Mouse (Mus musculus) midbrain, embryonic 10.5 days (tissue): ENCODE results near the gene Csdc2. TPM values are rescaled to one million over a fixed set of nuclear protein-coding genes. Genes with fewer than 3 reads are reported as not detected.

Source experiments
- DNase-seq: peaks from one replicate; pipeline ENCODE4 v3.0.0-alpha.2; 2017; ENCODE audit warnings: low spot score
- H3K27ac ChIP-seq: fragments of 300-500 bp; sonication (generic); replicated peaks from 2 replicates; pipeline ENCODE4 v1.5.1; 2016; ENCODE audit warnings: mild to moderate bottlenecking
- H3K27me3 ChIP-seq: fragments of 300-500 bp; sonication (generic); 2 replicates; pipeline ENCODE4 v1.6.1; 2016; ENCODE audit warnings: low read depth, mild to moderate bottlenecking; ENCODE audit not compliant: poor library complexity, severe bottlenecking
- H3K36me3 ChIP-seq: fragments of 300-500 bp; sonication (generic); 2 replicates; pipeline ENCODE4 v1.6.1; 2016; ENCODE audit warnings: mild to moderate bottlenecking, moderate library complexity
- H3K4me1 ChIP-seq: fragments of 300-500 bp; sonication (generic); 2 replicates; pipeline ENCODE4 v1.6.1; 2016
- H3K4me3 ChIP-seq: fragments of 300-500 bp; sonication (generic); 2 replicates; pipeline ENCODE4 v1.5.1; 2016; ENCODE audit warnings: mild to moderate bottlenecking, moderate library complexity
- H3K9me3 ChIP-seq: fragments of 300-500 bp; sonication (generic); replicated peaks from 2 replicates; pipeline ENCODE4 v1.6.1; 2016; ENCODE audit warnings: mild to moderate bottlenecking
- WGBS: fragments of 180-500 bp; shearing (Covaris S2); methylation state at CpG from one replicate; pipeline ENCODE4 v1.1.7; 2016; 5-methylcytosine and 5-hydroxymethylcytosine counted together
- polyA plus RNA-seq: library from polyadenylated mRNA; unstranded; fragments of >200 nt; fragmentation: Nextera tagmentation; extraction: Ambion mirVana; gene quantifications from 2 replicates; pipeline ENCODE4 v1.2.1, GENCODE M21; 2016

Csdc2 gene
- polyA plus RNA-seq, 1 experiment from 2014 or later, result 13.8 TPM

- Histone ChIP-seq H3K4me1 (peaks cover 31% of the 10 kb centered on the region), H3K27me3 (peaks cover 13% of the 10 kb centered on the region), H3K27ac (peak overlapping the region; percentile 47), H3K4me3 (no peak overlapping the region), H3K9me3 (no peaks in the 10 kb centered on the region), H3K36me3 (no peaks in the 10 kb centered on the region)
- DNase-seq, result no peak
- WGBS, result 54% methylated on average over 12 of the region's 12 CpGs
Observed at GRCm38 (mm10) chr15:81932951-81933470, 3.5 kb upstream of the Csdc2 start.

- WGBS, result 92% methylated on average over 1 of the region's 1 CpGs
- H3K4me3 ChIP-seq, result no peak overlapping the region
- H3K27ac ChIP-seq, result no peak overlapping the region
- peaks cover 17% of the 10 kb centered on the region for H3K27me3 ChIP-seq
- no peaks in the 10 kb centered on the region for H3K9me3 ChIP-seq
- DNase-seq, result no peak
- peaks cover 38% of the 10 kb centered on the region for H3K4me1 ChIP-seq
- H3K36me3 ChIP-seq, result no peaks in the 10 kb centered on the region
Observed at GRCm38 (mm10) chr15:81933986-81934385, 2.6 kb upstream of the Csdc2 start.

GRCm38 (mm10) chr15:81935869-81936637, 506 bp upstream of the Csdc2 start:
- H3K36me3 ChIP-seq, result no peaks in the 10 kb centered on the region

GRCm38 (mm10) chr15:81937098-81937972, 776 bp downstream of the Csdc2 start:
- Histone ChIP-seq H3K4me1 (peaks cover 43% of the 10 kb centered on the region), H3K9me3 (no peaks in the 10 kb centered on the region), H3K4me3 (peak overlapping the region; percentile 59), H3K27ac (peak overlapping the region; percentile 76), H3K27me3 (peaks cover 17% of the 10 kb centered on the region), H3K36me3 (no peaks in the 10 kb centered on the region)
- no peak for DNase-seq
- whole genome bisulfite sequencing, result 17% methylated on average over 19 of the region's 19 CpGs

More at GRCm38 (mm10) chr15:81935869-81936637, 506 bp upstream of the Csdc2 start:
- no peaks in the 10 kb centered on the region for H3K9me3 ChIP-seq
- H3K4me3 ChIP-seq, result peak overlapping the region; percentile 59
- DNase-seq, result no peak
- peak overlapping the region; percentile 76 for H3K27ac ChIP-seq
- H3K4me1 ChIP-seq, result peaks cover 38% of the 10 kb centered on the region
- 56% methylated on average over 7 of the region's 7 CpGs for WGBS
- H3K27me3 ChIP-seq, result peaks cover 17% of the 10 kb centered on the region

- DNase-seq, result peak; percentile 55
- Histone ChIP-seq H3K27ac (peak overlapping the region; percentile 76; the same call in 1 of the 2 replicates), H3K36me3 (no peaks in the 10 kb centered on the region), H3K27me3 (peaks cover 17% of the 10 kb centered on the region), H3K9me3 (no peaks in the 10 kb centered on the region), H3K4me1 (peaks cover 46% of the 10 kb centered on the region), H3K4me3 (peak overlapping the region; percentile 59)
- WGBS, result 26% methylated on average over 2 of the region's 2 CpGs
Observed at GRCm38 (mm10) chr15:81938246-81938645, 1.7 kb downstream of the Csdc2 start.

- peaks cover 17% of the 10 kb centered on the region for H3K27me3 ChIP-seq
- DNase-seq, result no peak
- WGBS, result 90% methylated on average over 10 of the region's 10 CpGs
- no peaks in the 10 kb centered on the region for H3K9me3 ChIP-seq
- no peak overlapping the region for H3K4me3 ChIP-seq
- no peaks in the 10 kb centered on the region for H3K36me3 ChIP-seq
- peaks cover 54% of the 10 kb centered on the region for H3K4me1 ChIP-seq
- H3K27ac ChIP-seq, result peak overlapping the region; percentile 76; the same call in 1 of the 2 replicates
Observed at GRCm38 (mm10) chr15:81939157-81939715, 2.7 kb downstream of the Csdc2 start.

GRCm38 (mm10) chr15:81939774-81940173, 3.2 kb downstream of the Csdc2 start:
- peaks cover 54% of the 10 kb centered on the region for H3K4me1 ChIP-seq
- no peak overlapping the region for H3K4me3 ChIP-seq
- H3K9me3 ChIP-seq, result no peaks in the 10 kb centered on the region
- whole genome bisulfite sequencing, result 90% methylated on average over 4 of the region's 4 CpGs
- DNase-seq, result no peak
- H3K27me3 ChIP-seq, result peaks cover 17% of the 10 kb centered on the region
- no peak overlapping the region for H3K27ac ChIP-seq
- H3K36me3 ChIP-seq, result no peaks in the 10 kb centered on the region

GRCm38 (mm10) chr15:81940219-81940618, 3.7 kb downstream of the Csdc2 start:
- 91% methylated on average over 5 of the region's 5 CpGs for WGBS
- peaks cover 17% of the 10 kb centered on the region for H3K27me3 ChIP-seq
- H3K4me1 ChIP-seq, result peaks cover 54% of the 10 kb centered on the region
- no peak for DNase-seq
- H3K9me3 ChIP-seq, result no peaks in the 10 kb centered on the region
- no peaks in the 10 kb centered on the region for H3K36me3 ChIP-seq
- no peak overlapping the region for H3K27ac ChIP-seq
- no peak overlapping the region for H3K4me3 ChIP-seq

- Histone ChIP-seq H3K27ac (no peak overlapping the region), H3K9me3 (no peaks in the 10 kb centered on the region), H3K36me3 (no peaks in the 10 kb centered on the region), H3K4me1 (peaks cover 54% of the 10 kb centered on the region), H3K27me3 (peaks cover 17% of the 10 kb centered on the region), H3K4me3 (no peak overlapping the region)
- WGBS, result 90% methylated on average over 2 of the region's 2 CpGs
- DNase-seq, result no peak
Observed at GRCm38 (mm10) chr15:81941010-81941409, 4.5 kb downstream of the Csdc2 start.

GRCm38 (mm10) chr15:81943176-81943749, 6.7 kb downstream of the Csdc2 start:
- Histone ChIP-seq H3K27me3 (peaks cover 1% of the 10 kb centered on the region; the same call in 1 of the 2 replicates), H3K4me1 (peaks cover 37% of the 10 kb centered on the region), H3K4me3 (peak overlapping the region; percentile 37), H3K9me3 (no peaks in the 10 kb centered on the region), H3K36me3 (peaks cover 8% of the 10 kb centered on the region), H3K27ac (peak overlapping the region; percentile 86)
- DNase-seq, result peak; percentile 89
- 11% methylated on average over 9 of the region's 9 CpGs for WGBS

GRCm38 (mm10) chr15:81949076-81949475, 12.5 kb downstream of the Csdc2 start:
- DNase-seq, result no peak
- Histone ChIP-seq H3K27ac (peak overlapping the region; percentile 23; the same call in 1 of the 2 replicates), H3K9me3 (no peaks in the 10 kb centered on the region), H3K4me3 (no peak overlapping the region), H3K4me1 (peaks cover 11% of the 10 kb centered on the region), H3K36me3 (peaks cover 33% of the 10 kb centered on the region), H3K27me3 (no peaks in the 10 kb centered on the region)
- WGBS, result 86% methylated on average over 10 of the region's 10 CpGs

GRCm38 (mm10) chr15:81949476-81950131, 13.0 kb downstream of the Csdc2 start:
- Histone ChIP-seq H3K9me3 (no peaks in the 10 kb centered on the region), H3K27ac (no peak overlapping the region), H3K27me3 (no peaks in the 10 kb centered on the region), H3K4me3 (no peak overlapping the region), H3K36me3 (peaks cover 39% of the 10 kb centered on the region), H3K4me1 (peaks cover 10% of the 10 kb centered on the region)
- WGBS, result 75% methylated on average over 11 of the region's 11 CpGs
- no peak for DNase-seq
